Mouse (Mus musculus) forebrain, embryonic 12.5 days (tissue): ENCODE measurements around the gene Spc24. TPM values are rescaled to one million over a fixed set of nuclear protein-coding genes. Genes with fewer than 3 reads are reported as not detected.
A peak's percentile ranks its signal among the peaks of the same experiment; 100 is the strongest.

Source experiments
- ATAC-seq: fragments of 200-750 bp; cut with Nextera tagmentation; 2 replicates; pipeline ENCODE4 v1.8.0; 2017; ENCODE audit warnings: moderate TSS enrichment; ENCODE audit not compliant: low FRiP score
- H3K27ac ChIP-seq: fragments of 300-500 bp; sonication (generic); 2 replicates; pipeline ENCODE4 v1.5.1; 2016; ENCODE audit warnings: mild to moderate bottlenecking
- H3K27me3 ChIP-seq: fragments of 300-500 bp; sonication (generic); 2 replicates; pipeline ENCODE4 v1.6.1; 2016; ENCODE audit warnings: mild to moderate bottlenecking
- H3K36me3 ChIP-seq: fragments of 300-500 bp; sonication (generic); replicated peaks from 2 replicates; pipeline ENCODE4 v1.6.1; 2016; ENCODE audit warnings: mild to moderate bottlenecking
- H3K4me1 ChIP-seq: fragments of 300-500 bp; sonication (generic); 2 replicates; pipeline ENCODE4 v1.6.1; 2016
- H3K4me2 ChIP-seq: fragments of 300-500 bp; sonication (generic); 2 replicates; pipeline ENCODE4 v1.6.1; 2016; ENCODE audit warnings: mild to moderate bottlenecking, moderate library complexity
- H3K4me3 ChIP-seq: fragments of 300-500 bp; sonication (generic); replicated peaks from 2 replicates; pipeline ENCODE4 v1.5.1; 2016; ENCODE audit warnings: mild to moderate bottlenecking
- H3K9ac ChIP-seq: fragments of 300-500 bp; sonication (generic); 2 replicates; pipeline ENCODE4 v1.6.1; 2016; ENCODE audit warnings: mild to moderate bottlenecking
- H3K9me3 ChIP-seq: fragments of 300-500 bp; sonication (generic); 2 replicates; pipeline ENCODE4 v1.6.1; 2016
- WGBS: fragments of 180-500 bp; shearing (Covaris S2); methylation state at CpG from one replicate; pipeline ENCODE4 v1.1.7; 2016; 5-methylcytosine and 5-hydroxymethylcytosine counted together
- polyA plus RNA-seq: library from polyadenylated mRNA; unstranded; fragments of >200 nt; fragmentation: Nextera tagmentation; extraction: Ambion mirVana; gene quantifications from 2 replicates; pipeline ENCODE4 v1.2.1, GENCODE M21; 2016

Spc24 gene
- polyA plus RNA-seq: 112 and 118 TPM in 2 replicates

- 1% methylated on average over 49 of the region's 54 CpGs for WGBS
- H3K4me3 ChIP-seq: peak within 1 kb of the TSS; percentile 85
- ATAC-seq: peak; percentile 98
Observed at GRCm38 (mm10) chr9:21760155-21761088, at the start of gene Spc24. Spc24 (minus strand) TSS chr9:21760303.

GRCm38 (mm10) chr9:21808561-21808960, 48.5 kb upstream of the Spc24 start:
- ATAC-seq: no peak
- no peak overlapping the region for H3K27ac ChIP-seq
- H3K4me3 ChIP-seq: no peak overlapping the region
- no peaks in the 10 kb centered on the region for H3K36me3 ChIP-seq
- H3K4me1 ChIP-seq: peaks cover 3% of the 10 kb centered on the region; the same call in 1 of the 2 replicates
- WGBS: 63% methylated on average over 3 of the region's 3 CpGs
- H3K9me3 ChIP-seq: no peaks in the 10 kb centered on the region
- H3K9ac ChIP-seq: no peak overlapping the region
- H3K27me3 ChIP-seq: no peaks in the 10 kb centered on the region
- H3K4me2 ChIP-seq: no peak overlapping the region

More at GRCm38 (mm10) chr9:21760155-21761088, at the start of gene Spc24:
- Histone ChIP-seq H3K9me3 (no peaks in the 10 kb centered on the region), H3K27ac (peak within 1 kb of the TSS; percentile 73), H3K4me2 (peak within 1 kb of the TSS; percentile 74), H3K4me1 (peaks cover 14% of the 10 kb centered on the region), H3K36me3 (peaks cover 22% of the 10 kb centered on the region), H3K9ac (peak within 1 kb of the TSS; percentile 77), H3K27me3 (no peaks in the 10 kb centered on the region)

GRCm38 (mm10) chr9:21806976-21807375, 46.9 kb upstream of the Spc24 start:
- Histone ChIP-seq H3K9me3 (no peaks in the 10 kb centered on the region), H3K27me3 (no peaks in the 10 kb centered on the region), H3K9ac (no peak overlapping the region), H3K4me3 (no peak overlapping the region), H3K4me1 (peaks cover 3% of the 10 kb centered on the region; the same call in 1 of the 2 replicates), H3K27ac (no peak overlapping the region), H3K4me2 (no peak overlapping the region), H3K36me3 (no peaks in the 10 kb centered on the region)
- ATAC-seq: no peak
- 93% methylated on average over 11 of the region's 11 CpGs for WGBS

- no peak overlapping the region for H3K9ac ChIP-seq
- H3K27ac ChIP-seq: no peak overlapping the region
- no peak overlapping the region for H3K4me2 ChIP-seq
- 79% methylated on average over 3 of the region's 3 CpGs for WGBS
- no peaks in the 10 kb centered on the region for H3K9me3 ChIP-seq
- no peaks in the 10 kb centered on the region for H3K36me3 ChIP-seq
- peaks cover 3% of the 10 kb centered on the region; the same call in 1 of the 2 replicates for H3K4me1 ChIP-seq
- H3K4me3 ChIP-seq: no peak overlapping the region
- no peak for ATAC-seq
- no peaks in the 10 kb centered on the region for H3K27me3 ChIP-seq
Observed at GRCm38 (mm10) chr9:21806363-21806762, 46.3 kb upstream of the Spc24 start.

- Histone ChIP-seq H3K27ac (no peak overlapping the region), H3K4me3 (no peak overlapping the region), H3K9ac (no peak overlapping the region), H3K36me3 (no peaks in the 10 kb centered on the region), H3K4me2 (no peak overlapping the region), H3K9me3 (no peaks in the 10 kb centered on the region), H3K27me3 (no peaks in the 10 kb centered on the region), H3K4me1 (peaks cover 3% of the 10 kb centered on the region; the same call in 1 of the 2 replicates)
- WGBS: 44% methylated on average over 13 of the region's 13 CpGs
- peak; percentile 90 for ATAC-seq
Observed at GRCm38 (mm10) chr9:21803986-21804644, 44.0 kb upstream of the Spc24 start.

- WGBS: 93% methylated on average over 7 of the region's 7 CpGs
- Histone ChIP-seq H3K4me1 (peaks cover 20% of the 10 kb centered on the region), H3K9me3 (no peaks in the 10 kb centered on the region), H3K27me3 (peaks cover 3% of the 10 kb centered on the region; the same call in 1 of the 2 replicates), H3K36me3 (no peaks in the 10 kb centered on the region), H3K4me3 (no peak overlapping the region), H3K9ac (no peak overlapping the region), H3K27ac (no peak overlapping the region), H3K4me2 (no peak overlapping the region)
- ATAC-seq: no peak
Observed at GRCm38 (mm10) chr9:21801591-21801990, 41.5 kb upstream of the Spc24 start.

GRCm38 (mm10) chr9:21801121-21801520, 41.0 kb upstream of the Spc24 start:
- no peak for ATAC-seq
- Histone ChIP-seq H3K27ac (no peak overlapping the region), H3K9me3 (no peaks in the 10 kb centered on the region), H3K9ac (no peak overlapping the region), H3K4me1 (peaks cover 25% of the 10 kb centered on the region), H3K36me3 (no peaks in the 10 kb centered on the region), H3K4me3 (no peak overlapping the region), H3K27me3 (peaks cover 3% of the 10 kb centered on the region; the same call in 1 of the 2 replicates), H3K4me2 (no peak overlapping the region)
- 78% methylated on average over 7 of the region's 7 CpGs for WGBS

- peaks cover 22% of the 10 kb centered on the region for H3K4me1 ChIP-seq
- no peaks in the 10 kb centered on the region for H3K9me3 ChIP-seq
- H3K36me3 ChIP-seq: peaks cover 7% of the 10 kb centered on the region
- H3K4me3 ChIP-seq: peak overlapping the region; percentile 74
- peak overlapping the region; percentile 88 for H3K4me2 ChIP-seq
- H3K27ac ChIP-seq: peak overlapping the region; percentile 75; the same call in 1 of the 2 replicates
- 49% methylated on average over 3 of the region's 3 CpGs for WGBS
- no peak overlapping the region for H3K9ac ChIP-seq
- H3K27me3 ChIP-seq: peaks cover 3% of the 10 kb centered on the region; the same call in 1 of the 2 replicates
- no peak for ATAC-seq
Observed at GRCm38 (mm10) chr9:21799010-21799350, 38.9 kb upstream of the Spc24 start.

- Histone ChIP-seq H3K4me3 (peak within 1 kb of the TSS; percentile 74), H3K9ac (peak within 1 kb of the TSS; percentile 72), H3K9me3 (no peaks in the 10 kb centered on the region), H3K4me2 (peak within 1 kb of the TSS; percentile 88), H3K27ac (peak within 1 kb of the TSS; percentile 75), H3K27me3 (peaks cover 3% of the 10 kb centered on the region; the same call in 1 of the 2 replicates), H3K4me1 (peaks cover 22% of the 10 kb centered on the region), H3K36me3 (peaks cover 12% of the 10 kb centered on the region)
- WGBS: under 1% methylated on average over 51 of the region's 52 CpGs
- ATAC-seq: peak; percentile 87
Observed at GRCm38 (mm10) chr9:21798345-21799009, 38.4 kb upstream of the Spc24 start, which contains the start of gene Kank2. Kank2 (minus strand) TSS chr9:21798744.

GRCm38 (mm10) chr9:21797921-21798344, 37.8 kb upstream of the Spc24 start:
- Histone ChIP-seq H3K4me2 (peak overlapping the region; percentile 88), H3K4me3 (peak overlapping the region; percentile 74), H3K9ac (peak overlapping the region; percentile 72), H3K9me3 (no peaks in the 10 kb centered on the region), H3K27ac (peak overlapping the region; percentile 75), H3K36me3 (peaks cover 14% of the 10 kb centered on the region), H3K27me3 (peaks cover 3% of the 10 kb centered on the region; the same call in 1 of the 2 replicates), H3K4me1 (peaks cover 22% of the 10 kb centered on the region)
- 0% methylated on average over 23 of the region's 26 CpGs for WGBS
- ATAC-seq: peak; percentile 50

GRCm38 (mm10) chr9:21796919-21797318, 36.8 kb upstream of the Spc24 start:
- 74% methylated on average over 3 of the region's 3 CpGs for WGBS
- H3K4me3 ChIP-seq: no peak overlapping the region
- ATAC-seq: no peak
- H3K4me1 ChIP-seq: peaks cover 22% of the 10 kb centered on the region
- H3K27me3 ChIP-seq: peaks cover 3% of the 10 kb centered on the region; the same call in 1 of the 2 replicates
- H3K4me2 ChIP-seq: no peak overlapping the region
- no peak overlapping the region for H3K9ac ChIP-seq
- peaks cover 14% of the 10 kb centered on the region for H3K36me3 ChIP-seq
- no peak overlapping the region for H3K27ac ChIP-seq
- H3K9me3 ChIP-seq: no peaks in the 10 kb centered on the region
